Mouse (Mus musculus) kidney, adult 2 months (tissue): Measurements from ENCODE around the gene Fam155a. TPM values are rescaled to one million over a fixed set of nuclear protein-coding genes. Genes with fewer than 3 reads are reported as not detected.

ENCODE experiments used
- DNase-seq: peaks from one replicate; pipeline ENCODE4 v3.0.0; 2021
- H3K27ac ChIP-seq: fragments of 200-500 bp; 2 replicates; pipeline ENCODE4 v1.5.1; 2012; ENCODE audit warnings: low read depth, low read length, control low read depth, inconsistent platforms; ENCODE audit not compliant: insufficient read depth
- H3K27me3 ChIP-seq: fragments of 200-500 bp; replicated peaks from 2 replicates; pipeline ENCODE4 v1.6.1; 2012; ENCODE audit warnings: mild to moderate bottlenecking, moderate library complexity, low read length, inconsistent platforms; ENCODE audit not compliant: control insufficient read depth, insufficient read depth
- H3K36me3 ChIP-seq: fragments of 200-500 bp; 2 replicates; pipeline ENCODE4 v1.6.1; 2012; ENCODE audit warnings: mild to moderate bottlenecking, moderate library complexity, low read length, inconsistent platforms; ENCODE audit not compliant: control insufficient read depth, insufficient read depth
- H3K4me1 ChIP-seq: fragments of 200-500 bp; 2 replicates; pipeline ENCODE4 v1.6.1; 2011; ENCODE audit warnings: low read length; ENCODE audit not compliant: control insufficient read depth, insufficient read depth
- H3K4me3 ChIP-seq: fragments of 200-500 bp; 2 replicates; pipeline ENCODE4 v1.5.1; 2011; ENCODE audit warnings: mild to moderate bottlenecking, low read depth, low read length, control low read depth; ENCODE audit not compliant: insufficient read depth
- CTCF ChIP-seq: fragments of 200-500 bp; conservative IDR thresholded peaks from 2 replicates; pipeline ENCODE4 v1.5.1; 2011; ENCODE audit warnings: low read depth, mild to moderate bottlenecking, control low read depth, low read length, moderate library complexity, mixed read lengths; ENCODE audit not compliant: insufficient read depth, insufficient read length
- POLR2A ChIP-seq: fragments of 200-500 bp; IDR thresholded peaks from one replicate; pipeline ENCODE4 v1.6.1; 2011; ENCODE audit warnings: low read depth, low read length, control low read depth
- WGBS: fragments of 180-500 bp; shearing (Covaris S2); methylation state at CpG from one replicate; pipeline ENCODE4 v1.1.7; 2018; 5-methylcytosine and 5-hydroxymethylcytosine counted together
- polyA plus RNA-seq: library from polyadenylated mRNA; depleted of rRNA; stranded (reverse); fragments of >200 nt; gene quantifications from 2 replicates; pipeline ENCODE4 v1.2.3, GENCODE M21; 2012

Gene Fam155a
- polyA plus RNA-seq, 1 experiment, result 0.08 TPM

DNA sequence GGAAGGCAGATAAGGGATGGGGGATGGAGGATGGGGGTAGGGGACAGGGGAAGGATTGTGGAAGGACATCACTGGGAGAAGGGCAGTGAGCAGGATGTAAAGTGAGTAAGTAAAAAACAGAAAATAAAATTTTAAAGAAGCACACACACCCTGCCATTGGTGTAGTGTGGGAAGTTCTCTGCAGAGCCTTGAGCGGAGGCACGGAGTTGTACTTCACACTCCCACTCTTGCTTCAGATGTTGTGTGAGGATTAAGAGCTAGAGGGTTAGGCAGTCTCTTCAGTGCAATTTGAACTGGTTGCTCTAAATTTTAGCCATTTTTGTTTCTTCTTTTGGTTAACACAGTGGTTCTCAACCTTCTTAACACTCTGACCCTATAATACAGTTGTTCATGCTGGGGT lies 114.1 kb downstream of the Fam155a start:
- Histone ChIP-seq H3K27me3 (no peaks in the 10 kb centered on the region), H3K4me3 (no peak overlapping the region), H3K27ac (no peak overlapping the region), H3K36me3 (no peaks in the 10 kb centered on the region), H3K4me1 (no peaks in the 10 kb centered on the region)
- WGBS, result 86% methylated on average over 2 of the region's 2 CpGs
- TF ChIP-seq POLR2A (no peak), CTCF (no peak)
- DNase-seq, result no peak

DNA sequence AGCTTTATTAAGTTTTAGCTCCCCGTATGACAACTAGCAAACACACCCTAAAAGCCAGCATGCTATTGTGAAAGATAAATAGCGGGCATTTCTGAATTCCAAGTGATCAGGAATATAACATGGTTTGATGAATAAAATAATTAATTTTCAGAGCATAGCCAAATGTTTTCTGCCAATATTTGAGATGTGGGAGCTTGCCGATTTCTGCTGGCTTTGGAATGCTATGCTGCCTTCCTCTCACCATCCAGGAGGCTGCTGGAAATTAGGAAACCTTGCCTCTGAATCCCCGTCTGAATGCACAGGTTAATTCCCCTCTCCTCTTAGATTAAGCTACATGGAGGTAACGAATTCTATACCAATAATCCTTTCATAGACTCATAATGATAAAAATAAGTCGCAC lies 116.1 kb downstream of the Fam155a start:
- no peak for DNase-seq
- no peaks in the 10 kb centered on the region for H3K4me1 ChIP-seq
- no peaks in the 10 kb centered on the region for H3K27me3 ChIP-seq
- TF ChIP-seq CTCF (no peak), POLR2A (no peak)
- H3K36me3 ChIP-seq, result no peaks in the 10 kb centered on the region
- no peak overlapping the region for H3K27ac ChIP-seq
- no peak overlapping the region for H3K4me3 ChIP-seq
- WGBS, result 86% methylated on average over 6 of the region's 6 CpGs

DNA sequence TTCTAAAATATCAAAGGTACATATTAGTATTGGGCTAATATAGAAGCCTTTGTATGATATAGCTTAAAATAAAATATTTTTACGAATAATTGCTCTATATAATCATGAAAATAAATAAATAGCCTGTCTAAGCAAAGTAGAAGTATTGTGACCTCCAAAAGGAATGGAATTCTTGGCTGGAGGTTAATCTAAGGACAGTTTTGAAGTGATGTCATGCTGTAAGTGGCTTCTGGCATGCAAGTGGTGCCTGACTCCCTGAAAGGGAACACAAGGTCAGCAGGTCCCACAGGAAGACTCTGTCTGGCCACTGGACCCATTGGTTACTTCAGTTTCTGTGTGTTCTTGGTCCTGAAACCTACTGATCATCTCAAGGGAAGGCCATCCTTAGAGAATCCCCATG lies 117.3 kb downstream of the Fam155a start:
- TF ChIP-seq POLR2A (no peak), CTCF (no peak)
- DNase-seq, result no peak
- H3K4me3 ChIP-seq, result no peak overlapping the region
- 52% methylated on average over 1 of the region's 1 CpGs for WGBS
- H3K27ac ChIP-seq, result no peak overlapping the region
- no peaks in the 10 kb centered on the region for H3K4me1 ChIP-seq
- no peaks in the 10 kb centered on the region for H3K36me3 ChIP-seq
- no peaks in the 10 kb centered on the region for H3K27me3 ChIP-seq

DNA sequence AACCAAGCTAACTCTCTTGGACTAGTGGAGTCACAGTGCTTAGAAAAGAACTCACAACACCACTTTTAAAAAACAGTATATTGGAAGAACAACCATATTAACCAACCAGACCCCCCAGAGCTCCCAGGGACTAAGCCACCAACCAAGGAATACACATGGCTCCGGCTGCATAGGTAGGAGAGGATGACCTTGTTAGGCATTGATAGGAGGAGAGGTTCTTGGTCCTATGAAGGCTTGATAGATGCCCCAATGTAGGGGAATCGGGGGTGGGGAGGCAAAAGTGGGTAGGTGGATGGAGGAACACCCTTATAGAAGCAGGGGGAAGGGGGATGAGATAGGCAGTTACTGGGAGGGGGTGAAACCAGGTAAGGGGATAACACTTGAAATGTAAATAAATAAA lies 132.8 kb downstream of the Fam155a start:
- no peak for TF ChIP-seq POLR2A
- no peak for TF ChIP-seq CTCF
- no peak overlapping the region for H3K27ac ChIP-seq
- H3K4me1 ChIP-seq, result no peaks in the 10 kb centered on the region
- H3K27me3 ChIP-seq, result no peaks in the 10 kb centered on the region
- no peaks in the 10 kb centered on the region for H3K36me3 ChIP-seq
- 81% methylated on average over 2 of the region's 2 CpGs for WGBS
- H3K4me3 ChIP-seq, result no peak overlapping the region
- DNase-seq, result no peak

DNA sequence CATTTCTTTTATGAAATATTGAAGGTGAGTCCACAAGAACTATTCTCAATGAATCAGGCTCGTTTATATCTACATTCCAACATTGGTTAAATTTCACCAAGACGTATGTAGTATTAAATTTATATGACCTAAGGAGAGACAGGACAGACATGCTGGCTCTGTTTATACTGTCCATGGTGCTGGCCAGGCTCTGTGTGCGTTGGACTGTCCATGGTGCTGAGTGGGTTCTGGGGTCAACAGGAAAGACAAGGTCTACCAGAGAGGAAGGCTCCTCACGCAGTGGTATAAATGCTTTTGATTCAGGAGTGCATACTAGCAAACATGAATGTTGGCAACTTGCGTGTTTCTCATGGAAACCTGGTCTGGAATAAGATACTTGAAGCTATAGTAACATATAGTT lies 135.7 kb downstream of the Fam155a start:
- H3K4me3 ChIP-seq, result no peak overlapping the region
- TF ChIP-seq POLR2A (no peak), CTCF (no peak)
- H3K27ac ChIP-seq, result no peak overlapping the region
- no peaks in the 10 kb centered on the region for H3K27me3 ChIP-seq
- DNase-seq, result no peak
- no peaks in the 10 kb centered on the region for H3K36me3 ChIP-seq
- no peaks in the 10 kb centered on the region for H3K4me1 ChIP-seq
- WGBS, result 49% methylated on average over 5 of the region's 5 CpGs

- H3K36me3 ChIP-seq, result no peaks in the 10 kb centered on the region
- WGBS, result 59% methylated on average over 6 of the region's 6 CpGs
- H3K27ac ChIP-seq, result no peak overlapping the region
- no peaks in the 10 kb centered on the region for H3K27me3 ChIP-seq
- TF ChIP-seq CTCF, result no peak
- no peak for TF ChIP-seq POLR2A
- no peak overlapping the region for H3K4me3 ChIP-seq
- DNase-seq, result no peak
- H3K4me1 ChIP-seq, result no peaks in the 10 kb centered on the region
Measured at GRCm38 (mm10) chr8:9607086-9607701, 163.8 kb downstream of the Fam155a start.

DNA sequence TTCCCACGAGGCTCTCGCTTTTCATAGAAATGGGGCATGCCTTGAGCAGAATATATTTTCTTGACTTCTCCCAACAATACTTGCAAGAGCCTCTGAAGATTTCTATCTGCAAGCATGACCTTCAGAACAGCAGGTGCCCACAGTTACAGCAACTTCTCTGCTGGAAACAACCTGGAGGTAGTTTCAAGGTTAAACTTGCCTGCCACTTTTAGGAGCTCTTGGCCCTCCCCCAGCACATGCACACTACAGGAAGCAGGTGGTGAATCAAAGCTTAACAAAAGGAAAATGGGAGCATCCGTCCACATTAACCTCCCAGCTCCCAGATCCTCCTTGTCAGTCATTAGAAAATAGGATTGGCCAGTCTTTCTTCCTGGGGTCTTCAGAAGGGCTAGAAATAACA lies 175.0 kb downstream of the Fam155a start:
- H3K4me1 ChIP-seq, result no peaks in the 10 kb centered on the region
- no peak for DNase-seq
- H3K4me3 ChIP-seq, result no peak overlapping the region
- TF ChIP-seq POLR2A (no peak), CTCF (no peak)
- 52% methylated on average over 3 of the region's 3 CpGs for WGBS
- no peaks in the 10 kb centered on the region for H3K27me3 ChIP-seq
- no peak overlapping the region for H3K27ac ChIP-seq
- H3K36me3 ChIP-seq, result no peaks in the 10 kb centered on the region

DNA sequence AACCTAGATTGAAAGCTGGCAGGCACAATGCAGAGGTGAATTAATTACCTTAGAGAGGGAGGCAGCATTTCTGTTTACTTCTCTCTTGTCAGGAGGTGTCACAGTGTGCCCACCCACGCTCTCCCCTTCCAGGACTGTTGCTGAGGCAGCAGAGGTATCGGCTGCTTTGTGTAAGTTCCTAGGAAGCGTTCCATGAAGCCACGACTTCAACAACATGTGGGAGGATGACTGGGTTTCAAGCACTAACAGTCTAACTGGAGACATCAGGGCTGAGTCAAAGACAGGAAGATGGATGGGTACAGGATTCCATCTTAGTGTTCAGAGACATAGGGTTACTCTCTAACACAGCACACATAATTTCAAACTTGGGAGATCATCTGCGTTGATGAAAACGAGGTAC lies 189.1 kb downstream of the Fam155a start:
- TF ChIP-seq POLR2A (no peak), CTCF (no peak)
- DNase-seq, result no peak
- WGBS, result 25% methylated on average over 6 of the region's 6 CpGs

More for the DNA sequence above, 189.1 kb downstream of the Fam155a start:
- Histone ChIP-seq H3K36me3 (no peaks in the 10 kb centered on the region), H3K27me3 (no peaks in the 10 kb centered on the region), H3K27ac (no peak overlapping the region), H3K4me1 (no peaks in the 10 kb centered on the region), H3K4me3 (no peak overlapping the region)
